ENCODE assay signal across 8 mouse cellular contexts in the genomic region with DNA sequence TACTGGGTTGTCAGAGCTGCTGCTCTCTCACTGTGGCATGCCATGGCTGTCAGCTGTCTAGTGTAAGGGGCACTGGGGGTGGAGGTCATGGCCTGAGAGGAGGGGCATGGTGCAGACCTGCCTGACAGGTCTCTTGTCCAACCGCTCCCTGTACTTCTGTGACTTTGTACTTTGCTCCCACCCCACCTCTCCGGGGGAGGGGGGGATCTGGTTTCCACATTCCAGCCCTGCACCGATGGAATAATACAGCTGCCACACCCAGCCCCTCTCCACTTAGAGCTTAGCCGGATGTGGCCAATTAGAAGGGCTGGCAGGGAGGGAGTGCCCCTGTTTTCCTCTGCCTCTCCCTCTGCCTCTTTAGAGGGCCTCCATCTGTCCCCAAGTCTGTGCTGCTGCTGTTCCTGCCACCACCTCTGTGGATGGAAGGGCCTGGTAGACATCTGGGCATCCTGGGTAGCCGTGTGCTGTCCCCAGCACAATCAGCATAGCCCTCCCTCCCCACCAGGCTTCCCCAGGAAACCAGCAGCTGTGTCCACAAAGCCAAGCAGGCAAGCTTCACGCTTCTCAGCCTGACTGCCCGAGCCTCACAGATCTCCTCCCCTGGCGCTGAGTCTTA. TPM values are rescaled to one million over a fixed set of nuclear protein-coding genes. Genes with fewer than 3 reads are reported as not detected.
DNase-seq lines count a peak whose midpoint lies in the region; ATAC-seq and TF ChIP-seq lines count a peak whose summit lies in the region.

No protein-coding gene starts in this region.

- H3K27me3 ChIP-seq in intestine, postnatal 0 days (replicated peaks; ENCODE audit: control insufficient read depth, insufficient read depth, low read length), result no peaks in the 10 kb centered on the region
- H3K27me3 ChIP-seq in liver, embryonic 16.5 days (ENCODE audit: control insufficient read depth, insufficient read depth, low read depth, low read length), result no peaks in the 10 kb centered on the region

- H3K4me1 ChIP-seq in intestine, postnatal 0 days (replicated peaks; ENCODE audit: control insufficient read depth, insufficient read depth, low read length), result peaks cover 21% of the 10 kb centered on the region
- H3K4me1 ChIP-seq in liver, embryonic 16.5 days (ENCODE audit: control insufficient read depth, low read depth, low read length), result no peaks in the 10 kb centered on the region; the same call in 1 of the 2 replicates

- H3K36me3 ChIP-seq in intestine, postnatal 0 days (ENCODE audit: control insufficient read depth, insufficient read depth), result peaks cover 63% of the 10 kb centered on the region
- peaks cover 24% of the 10 kb centered on the region for H3K36me3 ChIP-seq in liver, embryonic 16.5 days (ENCODE audit: control insufficient read depth, insufficient read depth)

- no peak overlapping the region for H3K9ac ChIP-seq in intestine, postnatal 0 days (ENCODE audit: low read depth, low read length)
- no peak overlapping the region for H3K9ac ChIP-seq in liver, embryonic 16.5 days (ENCODE audit: low read depth, low read length)

- WGBS in intestine, postnatal 0 days, result 18% methylated on average over 8 of the region's 8 CpGs
- 68% methylated on average over 8 of the region's 8 CpGs for WGBS in liver, embryonic 16.5 days (ENCODE audit: insufficient replicate concordance)

- peak; percentile 92 for ATAC-seq in intestine, postnatal 0 days
- ATAC-seq in liver, embryonic 16.5 days (ENCODE audit: low read depth), result peak; percentile 85

- peak overlapping the region; percentile 77 for H3K27ac ChIP-seq in intestine, postnatal 0 days (ENCODE audit: low read depth, low read length)
- H3K27ac ChIP-seq in liver, embryonic 16.5 days (ENCODE audit: low read length), result peak overlapping the region; percentile 49

- DNase-seq in cerebellum, adult 11-12 months, result peak; percentile 34
- DNase-seq in cerebellum, adult 9-11 months, result no peak
- DNase-seq in R1 (ENCODE audit: low read depth, low spot score), result peak; percentile 98
- DNase-seq in cerebellum, postnatal 36 days, result no peak
- DNase-seq in right cerebral cortex, adult 2 months (ENCODE audit: low spot score in 2 of 2), result no peak
- no peak for DNase-seq in frontal cortex, postnatal 10 days (ENCODE audit: low spot score in 2 of 2)

- H3K9me3 ChIP-seq in intestine, postnatal 0 days (ENCODE audit: control insufficient read depth), result no peaks in the 10 kb centered on the region
- H3K9me3 ChIP-seq in liver, embryonic 16.5 days (replicated peaks; ENCODE audit: control insufficient read depth, low read length), result no peaks in the 10 kb centered on the region

- no peak overlapping the region for H3K4me3 ChIP-seq in intestine, postnatal 0 days (ENCODE audit: low read depth, low read length)
- no peak overlapping the region for H3K4me3 ChIP-seq in liver, embryonic 16.5 days (ENCODE audit: low read depth, low read length)

- 0 out of 2 replicates have a peak, but pooled peaks have one; percentile 3 for TF ChIP-seq CTCF in intestine, postnatal 0 days (IDR thresholded peaks at IDR 0.05; ENCODE audit: low read depth)

- H3K4me2 ChIP-seq in intestine, postnatal 0 days (replicated peaks; ENCODE audit: low read depth), result no peak overlapping the region; the same call in 1 of the 2 replicates
- no peak overlapping the region for H3K4me2 ChIP-seq in liver, embryonic 16.5 days (ENCODE audit: low read depth, low read length)

RNA-seq across cellular contexts. Expression of gene Mgat3, which starts 14.1 kb away (rescaled TPM):
- 12.2 and 13.1 TPM in 2 replicates for polyA plus RNA-seq in intestine, postnatal 0 days (2015; fragmentation: Nextera tagmentation; extraction: Ambion mirVana)
- polyA plus RNA-seq in liver, embryonic 16.5 days (2015; fragmentation: Nextera tagmentation; extraction: Ambion mirVana), result 0.36 and 0.55 TPM in 2 replicates

RNA-seq across cellular contexts. Expression of gene Tab1, which starts 26.5 kb away (rescaled TPM):
- 12.6 and 13.6 TPM in 2 replicates for polyA plus RNA-seq in intestine, postnatal 0 days (2015; fragmentation: Nextera tagmentation; extraction: Ambion mirVana)
- 11.3 and 12.2 TPM in 2 replicates for polyA plus RNA-seq in liver, embryonic 16.5 days (2015; fragmentation: Nextera tagmentation; extraction: Ambion mirVana)

Comparison
In these comparisons a context has a peak if more than half of its experiments do, and no peak if none do; other contexts are left out.
1. DNase-seq: peak in cerebellum, adult 11-12 months (single experiment) and R1 (single experiment); none in cerebellum, adult 9-11 months (single experiment), cerebellum, postnatal 36 days (0 of 2), right cerebral cortex, adult 2 months (0 of 2) and frontal cortex, postnatal 10 days (0 of 2).